Mouse (Mus musculus) intestine, postnatal 0 days (tissue): ENCODE measurements around the gene Mybpc1. TPM values are rescaled to one million over a fixed set of nuclear protein-coding genes. Genes with fewer than 3 reads are reported as not detected.

ENCODE experiments used
- ATAC-seq: fragments of 200-750 bp; cut with Nextera tagmentation; 2 replicates; pipeline ENCODE4 v1.8.0; 2017; ENCODE audit warnings: mild to moderate bottlenecking, moderate TSS enrichment, moderate library complexity
- H3K27ac ChIP-seq: fragments of 300-500 bp; sonication (generic); 2 replicates; pipeline ENCODE4 v1.5.1; 2014; ENCODE audit warnings: mild to moderate bottlenecking, low read depth, low read length, moderate library complexity
- H3K27me3 ChIP-seq: fragments of 300-500 bp; sonication (generic); replicated peaks from 2 replicates; pipeline ENCODE4 v1.6.1; 2014; ENCODE audit warnings: low read length, mixed read lengths; ENCODE audit not compliant: control insufficient read depth, insufficient read depth
- H3K36me3 ChIP-seq: fragments of 300-500 bp; sonication (generic); 2 replicates; pipeline ENCODE4 v1.6.1; 2014; ENCODE audit warnings: mild to moderate bottlenecking, moderate library complexity; ENCODE audit not compliant: control insufficient read depth, insufficient read depth
- H3K4me1 ChIP-seq: fragments of 300-500 bp; sonication (generic); replicated peaks from 2 replicates; pipeline ENCODE4 v1.6.1; 2014; ENCODE audit warnings: antibody characterized with exemption, low read length, mixed read lengths; ENCODE audit not compliant: control insufficient read depth, insufficient read depth
- H3K4me2 ChIP-seq: fragments of 300-500 bp; sonication (generic); replicated peaks from 2 replicates; pipeline ENCODE4 v1.6.1; 2014; ENCODE audit warnings: low read depth, mild to moderate bottlenecking, moderate library complexity
- H3K4me3 ChIP-seq: fragments of 300-500 bp; sonication (generic); 2 replicates; pipeline ENCODE4 v1.5.1; 2014; ENCODE audit warnings: low read depth, low read length
- H3K9ac ChIP-seq: fragments of 300-500 bp; sonication (generic); 2 replicates; pipeline ENCODE4 v1.6.1; 2014; ENCODE audit warnings: mild to moderate bottlenecking, low read depth, low read length
- H3K9me3 ChIP-seq: fragments of 300-500 bp; sonication (generic); 2 replicates; pipeline ENCODE4 v1.6.1; 2016; ENCODE audit warnings: mixed run types; ENCODE audit not compliant: control insufficient read depth
- CTCF ChIP-seq: sonication (generic); IDR thresholded peaks from 2 replicates; pipeline ENCODE4 v1.5.1; 2016; ENCODE audit warnings: low read depth, mild to moderate bottlenecking, control low read depth, antibody characterized with exemption, moderate library complexity
- WGBS: fragments of 180-500 bp; shearing (Covaris S2); extraction: QIAGEN DNeasy Blood & Tissue Kit; methylation state at CpG from one replicate; pipeline ENCODE4 v1.1.7; 2014; 5-methylcytosine and 5-hydroxymethylcytosine counted together
- polyA plus RNA-seq: library from polyadenylated mRNA; unstranded; fragments of >200 nt; fragmentation: Nextera tagmentation; extraction: Ambion mirVana; gene quantifications from 2 replicates; pipeline ENCODE4 v1.2.1, GENCODE M21; 2015

Mybpc1 gene
- polyA plus RNA-seq, 1 experiment from 2014 or later, result 2.2 TPM

DNA sequence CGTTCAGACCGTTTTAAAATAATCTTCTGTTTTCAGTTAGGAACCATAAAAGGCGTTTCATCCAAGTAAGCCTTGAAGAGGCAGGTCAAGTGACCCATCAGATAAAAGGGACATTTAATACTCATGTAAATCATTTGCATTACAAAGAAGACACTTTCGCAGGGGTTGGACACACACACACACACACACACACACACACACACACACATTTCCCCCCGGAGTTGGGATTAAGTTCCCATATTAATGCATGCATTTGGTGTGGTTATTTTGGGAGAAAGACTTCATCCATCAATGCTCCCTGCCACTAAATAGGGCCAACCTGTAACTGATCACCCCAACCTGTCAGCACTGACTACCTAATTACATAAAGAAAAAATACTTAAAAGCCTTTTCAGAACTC lies 1.7 kb downstream of the Mybpc1 start:
- Histone ChIP-seq H3K4me2 (no peak overlapping the region), H3K27me3 (no peaks in the 10 kb centered on the region), H3K27ac (no peak overlapping the region), H3K4me1 (no peaks in the 10 kb centered on the region), H3K9me3 (no peaks in the 10 kb centered on the region), H3K36me3 (no peaks in the 10 kb centered on the region), H3K4me3 (no peak overlapping the region), H3K9ac (no peak overlapping the region)
- TF ChIP-seq CTCF, result no peak
- WGBS, result 63% methylated on average over 5 of the region's 5 CpGs
- ATAC-seq, result no peak

DNA sequence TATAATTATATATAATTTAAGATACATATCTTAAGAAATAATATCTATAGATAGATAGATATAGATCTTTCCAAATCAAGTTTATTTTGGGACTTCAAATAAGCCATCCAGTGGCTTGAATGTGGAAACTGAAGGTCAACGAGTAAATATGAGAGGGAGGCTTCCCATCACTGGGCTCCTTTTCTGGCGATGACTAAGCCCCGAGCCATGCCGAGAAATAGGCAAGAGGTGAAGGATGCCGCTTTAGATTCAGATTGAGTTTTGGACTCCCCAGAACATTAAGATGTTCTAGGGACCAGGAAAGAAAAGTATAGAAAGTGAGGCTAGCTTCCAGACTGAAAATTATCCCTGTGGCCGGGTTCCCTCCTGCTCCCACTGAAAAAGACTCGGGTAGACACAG lies 4.4 kb downstream of the Mybpc1 start:
- Histone ChIP-seq H3K9ac (no peak overlapping the region), H3K36me3 (no peaks in the 10 kb centered on the region), H3K4me2 (no peak overlapping the region), H3K27me3 (no peaks in the 10 kb centered on the region), H3K9me3 (no peaks in the 10 kb centered on the region), H3K4me1 (no peaks in the 10 kb centered on the region), H3K27ac (no peak overlapping the region), H3K4me3 (no peak overlapping the region)
- ATAC-seq, result no peak
- TF ChIP-seq CTCF, result no peak
- 86% methylated on average over 7 of the region's 7 CpGs for WGBS

DNA sequence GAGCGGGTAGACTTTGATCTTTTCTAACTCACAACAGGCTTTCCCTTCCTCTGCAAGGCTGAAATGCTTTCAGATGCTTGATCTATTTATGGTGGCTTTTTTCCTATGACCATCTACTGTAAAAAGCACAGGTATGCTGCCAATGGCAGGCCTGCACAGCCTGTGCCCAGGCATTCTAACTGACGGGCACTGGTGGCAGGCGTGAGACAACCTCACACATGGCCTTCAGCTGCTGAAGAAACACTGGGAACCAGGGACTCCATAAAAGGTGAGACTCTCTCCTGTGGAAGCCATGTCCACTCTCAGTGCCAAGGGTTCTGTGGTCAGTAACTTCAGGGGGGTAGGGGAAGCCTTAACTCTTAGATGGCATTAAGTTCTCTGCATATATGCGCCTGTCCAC lies 12.6 kb downstream of the Mybpc1 start:
- no peak for ATAC-seq
- Histone ChIP-seq H3K36me3 (no peaks in the 10 kb centered on the region), H3K4me2 (no peak overlapping the region), H3K4me1 (no peaks in the 10 kb centered on the region), H3K4me3 (no peak overlapping the region), H3K27ac (no peak overlapping the region), H3K9ac (no peak overlapping the region), H3K9me3 (no peaks in the 10 kb centered on the region), H3K27me3 (no peaks in the 10 kb centered on the region)
- 92% methylated on average over 4 of the region's 4 CpGs for WGBS
- TF ChIP-seq CTCF, result no peak

DNA sequence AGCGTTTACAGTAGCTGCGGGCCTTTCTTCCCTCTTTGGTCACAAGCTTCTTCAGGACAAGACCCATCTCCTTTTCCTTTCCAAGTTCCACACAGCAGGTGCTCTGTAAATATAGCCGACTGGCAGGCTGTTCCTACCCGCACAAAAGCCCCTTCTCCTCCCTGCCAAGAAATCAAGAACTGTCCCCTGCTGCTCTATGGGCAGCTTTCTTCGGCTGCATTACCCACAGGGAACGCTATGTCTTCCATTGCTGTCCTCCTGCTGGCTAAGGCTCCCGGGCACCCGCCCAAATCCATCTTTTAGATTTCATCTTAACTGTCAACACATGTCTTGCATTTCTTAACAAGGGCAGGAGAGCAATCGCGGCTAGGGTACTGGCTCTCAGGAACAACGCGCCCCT lies 13.9 kb downstream of the Mybpc1 start:
- Histone ChIP-seq H3K9me3 (no peaks in the 10 kb centered on the region), H3K9ac (no peak overlapping the region), H3K36me3 (no peaks in the 10 kb centered on the region), H3K27me3 (no peaks in the 10 kb centered on the region), H3K4me3 (no peak overlapping the region), H3K4me1 (no peaks in the 10 kb centered on the region), H3K4me2 (no peak overlapping the region), H3K27ac (no peak overlapping the region)
- TF ChIP-seq CTCF, result no peak
- 76% methylated on average over 12 of the region's 12 CpGs for WGBS
- no peak for ATAC-seq

DNA sequence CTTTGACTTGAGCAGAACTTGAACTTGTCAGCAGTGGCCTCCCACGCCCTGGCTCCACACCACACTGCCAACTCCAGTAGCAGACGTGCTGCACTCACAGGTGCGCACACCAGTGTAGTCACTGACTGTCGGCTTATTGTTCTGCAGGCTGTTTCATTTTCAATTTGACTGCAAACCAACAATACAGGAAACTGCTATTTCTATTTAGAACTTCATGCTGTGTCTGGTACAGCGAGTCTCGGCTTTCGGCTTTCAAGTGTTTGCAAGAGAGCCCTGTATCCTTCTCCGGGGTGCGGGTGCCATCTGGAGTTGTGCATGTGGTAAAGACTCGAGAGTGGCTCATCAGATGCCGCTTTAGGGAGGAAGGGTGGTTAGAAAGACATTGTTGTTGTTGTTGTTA lies 20.5 kb downstream of the Mybpc1 start:
- Histone ChIP-seq H3K4me2 (no peak overlapping the region), H3K9me3 (no peaks in the 10 kb centered on the region), H3K4me3 (no peak overlapping the region), H3K36me3 (no peaks in the 10 kb centered on the region), H3K27ac (no peak overlapping the region), H3K9ac (no peak overlapping the region), H3K27me3 (no peaks in the 10 kb centered on the region), H3K4me1 (no peaks in the 10 kb centered on the region)
- 87% methylated on average over 11 of the region's 11 CpGs for WGBS
- no peak for TF ChIP-seq CTCF
- no peak for ATAC-seq

DNA sequence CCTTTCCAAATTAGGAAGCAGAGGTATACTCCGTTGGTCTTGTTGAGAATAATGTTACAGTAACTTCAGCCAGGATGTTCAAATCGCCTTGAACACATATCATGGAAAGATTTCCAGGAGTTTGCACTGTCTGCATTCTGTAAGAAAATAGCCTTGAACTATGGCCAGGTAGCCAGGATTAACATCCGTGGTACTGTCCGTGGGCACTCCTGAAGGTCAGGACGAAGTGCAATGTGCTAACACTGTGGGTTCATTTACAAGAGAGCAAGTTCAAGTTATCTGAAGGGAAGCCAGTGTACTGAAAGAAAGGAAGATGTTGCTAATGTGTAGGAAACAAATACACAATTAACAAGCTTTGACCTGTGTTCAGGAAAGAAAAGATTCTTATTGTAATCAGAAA lies 24.2 kb downstream of the Mybpc1 start:
- no peak for ATAC-seq
- H3K36me3 ChIP-seq, result no peaks in the 10 kb centered on the region
- no peaks in the 10 kb centered on the region for H3K9me3 ChIP-seq
- H3K9ac ChIP-seq, result no peak overlapping the region
- no peak overlapping the region for H3K27ac ChIP-seq
- TF ChIP-seq CTCF, result no peak
- H3K4me3 ChIP-seq, result no peak overlapping the region
- WGBS, result 72% methylated on average over 5 of the region's 5 CpGs
- no peak overlapping the region for H3K4me2 ChIP-seq
- no peaks in the 10 kb centered on the region for H3K27me3 ChIP-seq
- H3K4me1 ChIP-seq, result no peaks in the 10 kb centered on the region

DNA sequence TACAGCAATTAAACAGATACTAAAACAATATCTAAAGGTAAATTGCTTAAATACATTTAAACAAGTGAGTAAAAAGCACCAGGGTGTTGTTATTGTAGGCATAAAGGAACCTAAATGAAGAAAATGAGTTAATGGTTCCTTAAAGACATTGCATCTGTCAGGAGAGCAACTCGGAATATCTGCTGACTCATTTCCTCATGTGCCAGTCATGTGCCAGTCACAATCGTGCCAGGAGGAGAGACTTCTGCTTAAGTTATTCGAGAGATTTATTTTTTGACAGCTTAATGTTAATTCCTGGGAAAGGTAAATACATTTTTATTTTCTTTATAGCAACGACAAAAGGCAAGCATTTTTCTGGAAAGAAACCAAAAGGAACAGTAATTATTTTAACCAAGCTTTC lies 26.3 kb downstream of the Mybpc1 start:
- H3K9ac ChIP-seq, result no peak overlapping the region

More for the DNA sequence above, 26.3 kb downstream of the Mybpc1 start:
- ATAC-seq, result no peak
- WGBS, result 73% methylated on average over 4 of the region's 4 CpGs
- Histone ChIP-seq H3K4me2 (no peak overlapping the region), H3K36me3 (no peaks in the 10 kb centered on the region), H3K4me1 (no peaks in the 10 kb centered on the region), H3K9me3 (no peaks in the 10 kb centered on the region), H3K27ac (no peak overlapping the region), H3K4me3 (no peak overlapping the region), H3K27me3 (no peaks in the 10 kb centered on the region)
- TF ChIP-seq CTCF, result no peak
